Mouse (Mus musculus): Measurements from ENCODE around the gene Grin2c. TPM values are rescaled to one million over a fixed set of nuclear protein-coding genes. Genes with fewer than 3 reads are reported as not detected.

Gene Grin2c
- total RNA-seq, 2 experiments from 2014 or later: 37.4 to 40.0 TPM

DNA sequence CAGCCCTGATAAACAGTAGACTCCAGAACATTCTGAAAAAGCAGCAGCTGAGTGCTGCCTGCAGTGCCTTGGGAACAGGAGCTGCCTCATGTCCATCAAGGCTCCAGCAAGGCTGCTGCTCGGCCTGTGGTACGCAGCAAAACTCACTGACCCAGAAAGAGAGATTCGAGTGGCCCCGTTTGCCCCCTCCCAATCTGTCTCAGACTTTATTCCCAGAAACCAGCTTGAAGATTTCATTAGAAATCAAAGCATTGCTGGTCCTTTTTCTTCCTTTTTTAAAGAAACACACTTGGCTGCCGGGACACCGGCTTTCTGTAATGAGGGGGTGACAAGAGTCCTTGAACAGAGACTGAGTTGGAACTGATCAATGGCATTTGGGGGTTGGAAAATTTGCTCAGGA, 41.7 kb downstream of the Grin2c start:
- intact Hi-C loops (cut with DNase I): no loop called here
- DNase-seq (ENCODE audit: extremely low spot score in 1 of 2, low spot score in 2 of 2): no peak
- H3K27ac ChIP-seq: peak overlapping the region; percentile 64; the same call in 1 of the 2 replicates
- TF ChIP-seq CTCF (IDR thresholded peaks at IDR 0.05): no peak
- H3K4me3 ChIP-seq: no peak overlapping the region

DNA sequence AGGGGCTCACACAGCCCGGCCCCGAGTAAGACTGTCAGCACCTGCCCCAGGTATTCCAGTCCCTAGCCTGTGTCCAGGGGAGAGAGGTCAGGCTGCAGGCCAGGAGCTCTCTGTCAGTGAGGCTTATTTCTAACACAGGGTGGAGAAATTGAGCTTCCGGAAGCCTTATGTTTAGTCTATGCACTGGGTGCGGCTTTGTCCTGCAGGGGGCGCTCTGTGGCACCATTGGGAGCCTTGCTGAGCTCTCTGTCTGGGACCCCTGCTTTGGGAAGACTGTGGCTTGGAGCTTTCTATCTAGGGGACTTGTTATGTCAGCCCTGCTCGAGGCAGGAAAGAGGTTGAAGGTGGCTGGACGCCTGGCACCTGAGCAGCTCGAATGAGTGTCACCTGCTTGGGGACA, 42.2 kb downstream of the Grin2c start:
- DNase-seq (ENCODE audit: extremely low spot score in 1 of 2, low spot score in 2 of 2): no peak
- peak; percentile 62 for TF ChIP-seq CTCF (IDR thresholded peaks at IDR 0.05)
- intact Hi-C loops (cut with DNase I): no loop called here
- Histone ChIP-seq H3K4me3 (no peak overlapping the region), H3K27ac (0 out of 2 replicates have a peak overlapping the region, but pooled peaks have one; percentile 40)

DNA sequence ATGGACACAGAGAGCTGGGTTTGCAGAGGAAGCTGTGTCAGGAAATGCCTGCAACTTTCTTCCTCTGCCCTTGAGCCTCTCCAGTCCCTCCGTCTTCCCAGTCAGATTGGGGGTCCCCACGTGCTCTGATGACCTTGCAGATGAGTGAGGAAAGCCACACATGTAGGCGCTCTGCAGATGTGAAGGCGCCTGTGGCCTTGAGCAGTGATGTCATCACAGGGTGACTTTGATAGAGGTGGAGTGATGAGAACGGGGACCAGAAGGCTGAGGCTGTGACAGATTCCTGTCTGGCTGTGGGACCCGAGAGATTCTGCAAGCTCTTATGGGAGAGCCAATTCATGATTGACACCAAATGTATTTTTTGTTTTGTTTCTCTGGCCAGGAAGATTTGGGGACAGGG, 43.2 kb downstream of the Grin2c start:
- Histone ChIP-seq H3K27ac (no peak overlapping the region), H3K4me3 (no peak overlapping the region)
- DNase-seq (ENCODE audit: extremely low spot score in 1 of 2, low spot score in 2 of 2): no peak
- TF ChIP-seq CTCF (IDR thresholded peaks at IDR 0.05): no peak
- intact Hi-C loops (cut with DNase I): no loop called here

DNA sequence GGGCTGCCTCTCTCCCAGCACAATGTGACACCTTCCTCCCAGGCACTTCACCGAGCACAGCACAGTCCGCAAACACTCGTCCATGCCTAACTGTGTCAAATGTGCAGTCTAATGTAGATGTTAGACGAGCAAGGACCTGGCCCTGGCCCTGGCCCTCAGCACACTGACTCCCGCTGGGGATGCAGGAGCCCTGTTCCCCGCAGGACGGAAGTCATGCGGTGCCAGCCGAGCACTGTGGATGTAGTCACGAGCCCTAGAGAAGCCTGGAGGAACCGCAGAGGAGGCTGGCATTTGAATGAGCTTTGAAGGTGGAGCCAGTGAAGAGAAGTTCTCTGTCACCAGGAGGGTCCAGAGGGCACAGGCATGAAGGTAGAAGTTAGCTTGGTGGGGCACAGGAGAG, 43.6 kb downstream of the Grin2c start:
- H3K27ac ChIP-seq: no peak overlapping the region
- no peak for DNase-seq (ENCODE audit: extremely low spot score in 1 of 2, low spot score in 2 of 2)
- intact Hi-C loops (cut with DNase I): no loop called here
- no peak overlapping the region for H3K4me3 ChIP-seq
- TF ChIP-seq CTCF (IDR thresholded peaks at IDR 0.05): no peak

DNA sequence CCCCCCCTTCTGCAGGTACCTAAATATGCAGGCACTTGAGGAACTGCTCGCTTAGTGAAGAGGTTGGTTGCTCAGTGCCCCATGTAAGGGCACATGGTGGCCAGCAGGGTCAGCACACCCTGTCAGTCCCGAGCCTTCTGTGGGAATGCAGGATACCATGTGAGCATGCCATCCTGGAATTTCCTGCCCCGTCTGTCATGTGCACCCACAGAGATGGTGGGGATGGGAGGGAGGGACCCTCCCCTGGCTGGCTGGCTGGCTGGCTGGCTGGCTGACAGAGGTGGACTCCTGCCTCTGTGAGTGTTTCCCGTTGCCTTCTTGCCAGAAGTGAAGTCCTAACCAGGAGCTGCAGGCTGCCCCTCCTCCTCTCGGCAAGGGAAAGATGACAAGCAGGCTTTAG, 44.5 kb downstream of the Grin2c start:
- no peak for TF ChIP-seq CTCF (IDR thresholded peaks at IDR 0.05)
- no peak for DNase-seq (ENCODE audit: extremely low spot score in 1 of 2, low spot score in 2 of 2)
- intact Hi-C loops (cut with DNase I): no loop called here
- no peak overlapping the region for H3K27ac ChIP-seq
- no peak overlapping the region for H3K4me3 ChIP-seq

DNA sequence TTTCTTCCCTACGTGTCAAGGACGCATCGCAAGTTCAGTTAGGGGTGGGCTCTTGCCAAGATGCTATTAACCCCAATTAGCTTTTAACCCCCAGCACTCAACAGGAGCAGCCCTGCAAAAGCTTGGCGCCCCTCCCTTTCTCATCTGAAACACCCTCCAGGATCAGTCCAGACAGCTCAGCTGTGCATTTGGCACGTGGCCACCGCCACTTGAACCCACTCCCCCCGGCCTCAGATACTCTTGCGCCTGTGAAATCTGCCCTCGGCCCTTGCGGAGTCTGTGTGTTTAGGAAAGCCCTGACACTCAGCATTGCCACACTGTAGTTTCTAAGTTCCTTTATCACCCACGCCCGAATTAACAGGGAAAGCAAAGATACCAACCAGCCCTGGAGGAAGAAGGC, 45.0 kb downstream of the Grin2c start:
- no peak for TF ChIP-seq CTCF (IDR thresholded peaks at IDR 0.05)
- intact Hi-C loops (cut with DNase I): no loop called here
- no peak for DNase-seq (ENCODE audit: extremely low spot score in 1 of 2, low spot score in 2 of 2)
- Histone ChIP-seq H3K4me3 (no peak overlapping the region), H3K27ac (no peak overlapping the region)

DNA sequence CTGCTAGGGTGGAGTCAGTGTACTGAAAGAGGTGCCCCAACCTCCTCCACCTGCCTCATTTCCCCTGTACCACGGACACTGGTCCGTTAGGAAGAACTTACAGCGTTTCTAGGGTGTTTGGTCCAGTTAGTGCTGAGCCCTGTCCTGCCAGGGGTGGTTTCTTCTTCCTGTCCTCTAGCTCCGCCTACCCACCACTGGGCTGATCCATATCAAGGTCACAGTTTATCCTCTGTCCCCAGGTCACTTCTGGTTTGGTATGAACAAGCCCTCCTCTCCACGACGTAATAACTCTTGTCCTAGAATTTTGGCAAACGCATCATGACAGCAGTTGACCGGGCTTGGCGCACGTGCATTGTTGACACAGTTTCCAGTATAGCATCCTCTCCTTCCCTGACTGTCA, 47.4 kb downstream of the Grin2c start:
- H3K27ac ChIP-seq: no peak overlapping the region
- no peak for TF ChIP-seq CTCF (IDR thresholded peaks at IDR 0.05)
- H3K4me3 ChIP-seq: no peak overlapping the region
- intact Hi-C loops (cut with DNase I): no loop called here
- DNase-seq (ENCODE audit: extremely low spot score in 1 of 2, low spot score in 2 of 2): no peak

DNA sequence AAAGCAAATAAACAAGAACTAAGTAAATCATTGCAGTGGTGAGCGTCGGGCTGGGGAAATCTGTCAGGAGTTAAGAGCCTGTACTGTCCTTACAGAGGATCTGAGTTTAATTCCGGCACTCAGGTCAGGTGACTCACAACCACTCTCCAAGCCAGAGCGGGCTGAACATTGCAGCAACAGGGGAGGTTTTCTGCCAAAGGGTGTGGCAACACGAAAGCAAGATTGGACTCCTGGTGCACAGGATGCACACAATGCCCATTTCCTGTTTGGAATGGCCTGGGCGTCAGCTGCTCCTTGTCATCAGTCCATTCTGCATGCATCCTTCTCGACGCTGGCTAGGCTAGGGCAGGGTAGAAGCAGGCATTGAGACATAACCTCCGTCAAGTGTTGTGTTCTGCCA, 47.8 kb downstream of the Grin2c start:
- H3K4me3 ChIP-seq: no peak overlapping the region
- intact Hi-C loops (cut with DNase I): no loop called here
- DNase-seq (ENCODE audit: extremely low spot score in 1 of 2, low spot score in 2 of 2): no peak
- no peak overlapping the region for H3K27ac ChIP-seq
- TF ChIP-seq CTCF (IDR thresholded peaks at IDR 0.05): no peak

DNA sequence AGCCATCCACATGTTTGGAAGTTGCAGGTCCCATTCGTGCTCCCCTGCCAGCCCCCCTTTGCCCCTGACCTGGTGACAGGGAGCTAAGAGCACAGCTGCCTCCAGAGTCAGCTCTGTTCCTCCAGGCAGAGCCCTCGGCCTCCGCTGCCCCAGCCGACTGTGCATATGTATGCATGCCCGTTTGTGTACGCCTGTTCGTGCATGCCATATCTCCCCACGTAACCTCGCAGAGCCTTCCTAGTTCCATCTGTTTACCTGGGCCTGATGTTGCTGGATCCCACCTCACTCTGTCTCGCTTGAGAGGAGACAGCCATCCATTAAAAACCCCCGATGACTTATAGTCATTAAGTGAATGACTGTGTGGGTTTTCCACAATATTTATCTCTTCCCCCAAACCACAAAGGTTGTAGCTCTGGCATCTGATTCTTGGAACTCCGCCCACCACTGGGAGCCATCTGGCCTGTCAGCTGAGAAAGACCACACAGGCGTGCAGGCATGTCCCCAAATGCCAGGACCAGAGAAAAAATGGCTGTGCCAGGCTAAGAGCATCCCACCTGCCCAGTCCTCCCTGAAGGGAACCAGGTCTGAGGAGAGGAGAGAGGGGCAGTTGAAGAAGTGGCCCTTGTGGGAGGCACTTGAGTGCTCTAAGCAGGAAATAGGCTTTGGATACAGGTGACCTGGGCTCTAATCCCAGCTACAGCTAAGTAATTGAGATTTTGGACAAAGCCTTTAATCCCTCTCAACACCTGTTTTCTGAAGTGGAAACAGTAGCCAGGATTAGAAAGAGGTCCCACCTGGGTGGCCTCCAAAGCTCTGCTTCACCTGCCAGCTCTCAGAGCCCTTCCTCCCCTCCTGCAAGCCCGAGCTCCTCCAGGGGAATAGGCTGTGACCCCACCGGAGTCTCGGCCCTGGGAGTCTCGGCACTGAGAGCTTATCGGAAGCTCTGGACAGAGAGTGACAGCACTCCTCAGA, 49.3 kb downstream of the Grin2c start:
- TF ChIP-seq CTCF (IDR thresholded peaks at IDR 0.05): no peak
- no peak overlapping the region for H3K4me3 ChIP-seq
- H3K27ac ChIP-seq: no peak overlapping the region
- intact Hi-C loops (cut with DNase I): no loop called here
- no peak for DNase-seq (ENCODE audit: extremely low spot score in 1 of 2, low spot score in 2 of 2)

DNA sequence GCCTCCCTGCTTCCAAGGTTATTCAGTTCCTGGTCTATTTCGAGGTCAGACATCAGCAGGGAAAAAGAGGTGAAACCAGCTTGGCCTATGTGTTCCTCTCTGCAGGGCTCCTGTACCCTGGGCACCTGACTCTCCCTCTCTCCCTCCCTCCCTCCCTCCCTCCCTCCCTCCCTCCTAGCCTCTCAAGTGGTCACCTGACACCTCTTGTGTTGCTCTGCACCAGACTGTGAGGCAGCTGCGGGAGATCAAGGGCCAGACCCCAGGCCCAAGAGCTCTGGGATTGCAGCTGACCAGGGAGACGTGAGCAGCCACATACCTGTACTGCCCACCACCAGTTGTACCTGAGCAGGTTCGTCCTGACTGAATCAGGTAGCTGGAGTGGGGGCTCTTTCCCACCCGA, 51.9 kb downstream of the Grin2c start:
- intact Hi-C loops (cut with DNase I): no loop called here

DNA sequence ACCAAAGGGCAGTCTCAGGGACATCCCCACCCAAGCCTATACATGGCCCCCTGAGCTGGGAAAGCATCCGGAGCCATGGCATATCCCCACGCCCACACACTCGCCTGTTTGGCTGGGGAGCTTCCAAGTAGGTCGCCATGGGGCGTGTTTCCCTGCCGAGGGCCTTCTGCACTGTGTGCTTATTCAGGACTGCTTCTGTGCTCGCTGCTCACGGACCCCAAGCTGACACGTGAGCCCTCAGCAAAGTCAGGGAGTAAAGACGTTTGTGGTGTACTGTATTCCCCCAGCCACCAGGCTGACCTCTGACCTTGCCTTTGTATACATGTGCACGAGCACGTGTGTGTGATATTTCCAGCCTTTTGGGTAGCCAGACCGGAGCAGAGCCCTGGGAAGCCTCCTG, 54.9 kb downstream of the Grin2c start:
- Histone ChIP-seq H3K4me3 (no peak overlapping the region), H3K27ac (no peak overlapping the region)
- TF ChIP-seq CTCF (IDR thresholded peaks at IDR 0.05): no peak
- no peak for DNase-seq (ENCODE audit: extremely low spot score in 1 of 2, low spot score in 2 of 2)
- intact Hi-C loops (cut with DNase I): no loop called here

More for the DNA sequence above, 51.9 kb downstream of the Grin2c start:
- TF ChIP-seq CTCF (IDR thresholded peaks at IDR 0.05): no peak
- H3K27ac ChIP-seq: no peak overlapping the region
- H3K4me3 ChIP-seq: no peak overlapping the region
- no peak for DNase-seq (ENCODE audit: extremely low spot score in 1 of 2, low spot score in 2 of 2)

DNA sequence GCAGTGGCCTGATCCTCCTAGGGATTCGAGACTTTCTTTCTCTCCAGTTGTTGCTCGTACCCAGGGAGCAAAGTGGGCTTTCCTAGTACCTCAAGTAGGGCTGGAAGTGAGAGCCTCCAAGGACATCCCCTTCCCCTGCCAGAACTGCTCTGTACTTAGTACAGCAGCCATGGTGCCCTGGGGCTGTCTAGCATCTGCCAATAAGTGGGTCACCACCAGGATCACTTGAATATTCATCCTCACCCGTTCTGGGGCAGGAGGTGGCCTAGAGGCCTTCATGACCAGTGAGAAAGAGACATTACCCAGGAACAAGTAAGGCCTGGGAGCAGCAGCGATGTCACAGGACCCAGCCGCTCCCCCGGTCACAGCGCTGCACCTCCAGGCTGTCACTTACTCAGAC, 57.1 kb downstream of the Grin2c start:
- intact Hi-C loops (cut with DNase I): loop anchor here (2.0 kb wide), 1 partner anchor 21 kb away; no protein-coding TSS in a partner anchor
- H3K4me3 ChIP-seq: no peak overlapping the region
- no peak overlapping the region; the same call in 1 of the 2 replicates for H3K27ac ChIP-seq
- DNase-seq (ENCODE audit: extremely low spot score in 1 of 2, low spot score in 2 of 2): no peak
- no peak for TF ChIP-seq CTCF (IDR thresholded peaks at IDR 0.05)
